Mouse (Mus musculus): ENCODE measurements at regions not wholly inside any gene's neighbourhood (a gene's known extent, or its start where the extent isn't known, plus 50 kb on each side); places are given as distances from the start of the nearest gene placed in this dataset.

GRCm38 (mm10) chrX:14592793-14593192 lies 381.8 kb downstream of the H2al1n start:
- DNase-seq, result no peak

DNA sequence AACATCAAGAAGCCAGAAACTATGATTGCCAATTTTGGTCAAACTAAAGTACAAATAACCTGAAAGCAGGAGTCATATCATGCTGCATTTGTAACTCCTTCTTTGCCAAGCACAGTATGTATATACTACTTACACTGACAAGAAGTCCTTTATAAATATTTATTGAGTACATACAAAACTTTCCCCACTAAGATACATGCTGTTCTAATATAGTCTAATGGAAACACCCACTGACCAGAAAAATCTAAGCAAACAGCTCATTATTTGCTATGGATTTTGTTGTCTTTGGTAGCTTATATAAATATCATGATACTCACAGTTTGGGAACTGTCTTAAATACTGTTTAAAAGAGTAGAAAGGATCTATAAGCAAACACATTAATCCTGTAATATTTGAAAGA lies 385.9 kb downstream of the H2al1n start:
- no peak for DNase-seq

GRCm38 (mm10) chrX:14601916-14602315 lies 391.0 kb downstream of the H2al1n start:
- no peak for DNase-seq

DNA sequence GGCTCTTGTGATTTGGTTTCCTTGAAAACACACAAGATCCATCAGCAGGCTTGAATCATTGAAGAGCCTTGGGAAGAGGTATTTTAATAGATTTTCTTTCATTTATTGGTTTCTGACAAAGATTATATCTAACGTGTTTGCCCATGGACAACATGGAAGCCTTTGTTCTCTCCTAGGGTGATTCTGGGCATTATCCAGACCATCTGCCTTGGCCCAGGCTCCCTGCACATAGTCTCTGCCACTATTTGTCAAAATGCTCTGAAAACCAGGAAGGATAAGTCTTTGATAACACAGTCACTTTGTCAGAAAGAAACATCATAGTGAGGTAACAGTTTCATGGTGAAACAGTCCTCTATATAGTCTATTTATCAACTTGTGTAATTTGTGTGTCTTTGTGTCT lies 398.2 kb downstream of the H2al1n start:
- no peak for DNase-seq

DNA sequence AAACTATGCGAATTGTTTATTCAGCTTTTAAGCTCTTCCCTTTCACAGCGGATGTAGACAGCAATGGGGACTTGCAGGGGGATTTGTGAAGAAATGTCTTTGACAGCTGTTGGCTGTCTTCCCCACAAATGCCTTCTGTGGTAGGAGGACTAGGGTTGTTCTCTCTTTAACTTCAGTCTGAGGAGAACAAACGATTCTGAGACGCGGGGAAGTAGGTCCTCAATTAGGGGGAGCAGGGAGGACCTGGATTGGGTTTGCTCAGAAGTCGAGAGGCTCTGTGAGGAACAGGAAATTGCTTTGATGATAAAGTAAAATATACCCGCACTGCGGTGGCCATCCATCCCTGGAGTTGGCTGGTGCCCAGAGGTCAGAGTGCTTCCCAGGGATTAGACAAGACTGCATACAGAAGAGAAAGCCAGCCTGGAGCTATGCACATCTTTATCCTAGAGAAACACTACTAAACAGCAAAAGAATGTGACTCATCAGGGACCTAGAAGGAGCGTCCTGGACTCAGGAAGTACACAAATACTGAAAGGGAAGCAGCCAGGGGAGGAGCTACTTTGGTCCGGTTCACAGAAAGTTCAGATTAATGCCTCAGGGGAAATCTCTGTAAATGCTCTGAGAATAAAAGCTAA lies 417.4 kb downstream of the H2al1n start:
- DNase-seq, result peak; percentile 34 to 67

GRCm38 (mm10) chrX:14639378-14639777 lies 428.4 kb downstream of the H2al1n start:
- no peak for DNase-seq

DNA sequence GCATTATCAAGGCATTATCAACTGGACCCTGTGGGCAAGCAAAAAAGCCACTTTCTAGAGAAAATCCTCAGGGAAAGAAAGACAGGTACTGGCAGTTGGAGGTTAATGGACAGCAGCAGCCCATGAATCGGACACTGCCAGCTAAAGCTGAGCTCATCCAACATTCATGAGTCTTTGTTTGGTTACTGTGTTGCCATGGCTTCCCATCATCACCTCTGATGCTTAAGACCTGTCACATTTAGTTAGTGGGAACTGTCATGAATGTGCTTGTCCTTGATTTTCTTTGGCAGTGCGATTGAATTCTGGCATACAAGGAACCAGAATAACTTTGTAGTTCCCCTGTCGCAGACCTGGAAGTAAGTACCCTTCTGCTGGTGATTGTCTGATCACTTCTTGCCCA lies 453.9 kb downstream of the H2al1n start:
- DNase-seq, result no peak

GRCm38 (mm10) chrX:14696375-14696774 lies 485.4 kb downstream of the H2al1n start:
- no peak for DNase-seq

- no peak for DNase-seq
Observed at GRCm38 (mm10) chrX:14738999-14739398, 528.1 kb downstream of the H2al1n start.
